Mouse (Mus musculus) ES-E14 (cell line): ENCODE results near the gene Naa16. TPM values are rescaled to one million over a fixed set of nuclear protein-coding genes. Genes with fewer than 3 reads are reported as not detected.
"Not testable (repeated sequence)": the region's sequence is repeated elsewhere in the genome, so short reads cannot be mapped to it uniquely, and the experiment has no call there.

Experiments
- DNase-seq: peaks from one replicate; pipeline ENCODE4 v3.0.0-alpha.2; 2013; ENCODE audit warnings: low read depth, low spot score
- H3K27ac ChIP-seq: 2 replicates; pipeline ENCODE4 v1.5.1; 2012; ENCODE audit warnings: low read depth, mild to moderate bottlenecking, low read length, moderate library complexity, mixed read lengths; ENCODE audit not compliant: poor library complexity, insufficient read depth, severe bottlenecking
- H3K36me3 ChIP-seq: 2 replicates; pipeline ENCODE4 v1.6.1; 2012; ENCODE audit warnings: mild to moderate bottlenecking, low read length, moderate library complexity, mixed read lengths; ENCODE audit not compliant: control insufficient read depth, poor library complexity, insufficient read depth, severe bottlenecking
- H3K4me1 ChIP-seq, 2 experiments: fragments of 150-350 bp in 1 of 2; sonication (generic) in 1 of 2; 2 replicates each; pipeline ENCODE4 v1.6.1; 2012; ENCODE audit warnings: low read length in 2 of 2, mild to moderate bottlenecking in 1 of 2, mixed read lengths in 1 of 2; ENCODE audit not compliant: control insufficient read depth in 2 of 2, insufficient read depth in 2 of 2, poor library complexity in 1 of 2
- H3K4me3 ChIP-seq, 2 experiments: fragments of 150-350 bp in 1 of 2; sonication (generic) in 1 of 2; 2 replicates each; pipeline ENCODE4 v1.5.1; 2012; ENCODE audit warnings: low read length in 2 of 2, low read depth in 1 of 2, mild to moderate bottlenecking in 1 of 2, mixed read lengths in 1 of 2; ENCODE audit not compliant: insufficient read depth in 1 of 2, poor library complexity in 1 of 2, severe bottlenecking in 1 of 2
- H3K9ac ChIP-seq: 2 replicates; pipeline ENCODE4 v1.6.1; 2012; ENCODE audit warnings: low read depth, mild to moderate bottlenecking, low read length, mixed read lengths; ENCODE audit not compliant: poor library complexity, insufficient read depth, severe bottlenecking
- H3K9me3 ChIP-seq: fragments of 150-350 bp; sonication (generic); 2 replicates; pipeline ENCODE4 v1.6.1; 2012; ENCODE audit warnings: low read depth, mild to moderate bottlenecking, low read length; ENCODE audit not compliant: control insufficient read depth, insufficient read depth
- CHD2 ChIP-seq: IDR thresholded peaks from 2 replicates; pipeline ENCODE4 v1.6.1; 2014; ENCODE audit warnings: mild to moderate bottlenecking, low read depth, low read length, inconsistent platforms
- HCFC1 ChIP-seq: IDR thresholded peaks from 2 replicates; pipeline ENCODE4 v1.6.1; 2012; ENCODE audit warnings: low read length, inconsistent platforms, borderline replicate concordance; ENCODE audit not compliant: insufficient read depth
- MAFK ChIP-seq: IDR thresholded peaks from 2 replicates; pipeline ENCODE4 v1.6.1; 2014; ENCODE audit warnings: mild to moderate bottlenecking, low read depth, low read length, inconsistent platforms; ENCODE audit not compliant: insufficient read depth
- ZC3H11A ChIP-seq: IDR thresholded peaks from 2 replicates; pipeline ENCODE4 v1.6.1; 2012; ENCODE audit warnings: low read depth, mild to moderate bottlenecking, inconsistent platforms, low read length, borderline replicate concordance
- ZNF384 ChIP-seq: IDR thresholded peaks from 2 replicates; pipeline ENCODE4 v1.6.1; 2012; ENCODE audit warnings: low read depth, low read length, inconsistent platforms
- in situ Hi-C, 2 experiments: fragments of 600-800 bp; cut with MboI; formaldehyde crosslinking; loops; one replicate each; pipeline ENCODE4 v1.15.1; 2025; ENCODE audit warnings: low sequenced_read_pairs in 2 of 2, inconsistent platforms in 1 of 2; ENCODE audit not compliant: unreplicated experiment in 2 of 2
- total RNA-seq: library from RNA; depleted of rRNA; stranded (reverse); fragments of 300-350 nt; gene quantifications from 2 replicates; pipeline ENCODE4 v1.2.3, GENCODE M21; 2012; rRNA removed

Gene Naa16
- total RNA-seq: 13.5 and 21.9 TPM in 2 replicates

- Histone ChIP-seq H3K36me3 (no peaks in the 10 kb centered on the region; the same call in 1 of the 2 replicates), H3K4me3 (peak within 1 kb of the TSS; percentile 90 to 99), H3K9me3 (no peaks in the 10 kb centered on the region), H3K27ac (peak within 1 kb of the TSS; percentile 91), H3K9ac (peak within 1 kb of the TSS; percentile 99), H3K4me1 (no peaks in the 10 kb centered on the region)
- DNase-seq: peak; percentile 88
- TF ChIP-seq HCFC1 (peak; percentile 76), MAFK (no peak)
- in situ Hi-C loops: loop anchor here in 1 of 2 experiments (10.0 kb wide), 1 partner anchor 74 kb away; no protein-coding TSS in a partner anchor
These were observed at the start of gene Naa16 for GRCm38 (mm10) chr14:79390265-79390926. Gene Naa16 (minus strand): TSS chr14:79390778.

- H3K9me3 ChIP-seq: no peaks in the 10 kb centered on the region
- in situ Hi-C loops: no loop called here
- TF ChIP-seq MAFK: no peak
- no peak for TF ChIP-seq ZC3H11A
- no peak for TF ChIP-seq ZNF384
- no peak for TF ChIP-seq HCFC1
- TF ChIP-seq CHD2: no peak
- no peak for DNase-seq
- H3K4me3 ChIP-seq: no peak overlapping the region
- H3K9ac ChIP-seq: no peak overlapping the region
- H3K36me3 ChIP-seq: no peaks in the 10 kb centered on the region
- H3K27ac ChIP-seq: no peak overlapping the region
- no peaks in the 10 kb centered on the region for H3K4me1 ChIP-seq
These were observed 43.5 kb upstream of the Naa16 start for GRCm38 (mm10) chr14:79434068-79434467.

- DNase-seq, H3K27ac ChIP-seq: not testable (repeated sequence)
- H3K9ac ChIP-seq: peak overlapping the region; percentile 44
These were observed 36.3 kb upstream of the Naa16 start for GRCm38 (mm10) chr14:79426730-79427365.

GRCm38 (mm10) chr14:79425979-79426729, 35.6 kb upstream of the Naa16 start, which contains the start of gene Kbtbd7:
Gene Kbtbd7 (plus strand): TSS chr14:79426511.
- Histone ChIP-seq H3K36me3 (no peaks in the 10 kb centered on the region), H3K9ac (peak within 1 kb of the TSS; percentile 44), H3K9me3 (no peaks in the 10 kb centered on the region), H3K4me3 (peak within 1 kb of the TSS; percentile 55 to 63; a peak in 3 of 4 replicates), H3K4me1 (no peaks in the 10 kb centered on the region), H3K27ac (no peak within 1 kb of the TSS)
- DNase-seq: peak; percentile 92
- in situ Hi-C loops: no loop called here
- TF ChIP-seq MAFK: peak; percentile 60; the same call in 1 of the 2 replicates
- TF ChIP-seq HCFC1: peak; percentile 97
- TF ChIP-seq ZNF384: peak; percentile 87
- TF ChIP-seq CHD2: no peak

More at GRCm38 (mm10) chr14:79426730-79427365, 36.3 kb upstream of the Naa16 start:
- in situ Hi-C loops, H3K4me1 ChIP-seq, H3K36me3 ChIP-seq, H3K9me3 ChIP-seq: not testable (repeated sequence)
- peak overlapping the region; percentile 55 to 63; a peak in 3 of 4 replicates for H3K4me3 ChIP-seq
